8 mouse cellular contexts compared by ENCODE assay signal in genomic region chr6:142414597-142414996, GRCm38 (mm10). TPM values are rescaled to one million over a fixed set of nuclear protein-coding genes. Genes with fewer than 3 reads are reported as not detected.
A peak's percentile ranks its signal among the peaks of the same experiment; 100 is the strongest.
DNase-seq lines count a peak whose midpoint lies in the region; ATAC-seq lines count a peak whose summit lies in the region.

No protein-coding gene starts in this region.

- H3K27ac ChIP-seq in heart, embryonic 12.5 days (ENCODE audit: poor library complexity, severe bottlenecking) = no peak overlapping the region
- H3K27ac ChIP-seq in embryonic facial prominence, embryonic 11.5 days (replicated peaks; ENCODE audit: low read depth, low read length) = no peak overlapping the region
- H3K27ac ChIP-seq in intestine, embryonic 16.5 days (ENCODE audit: low read length) = no peak overlapping the region
- H3K27ac ChIP-seq in neural tube, embryonic 11.5 days (ENCODE audit: low read depth, low read length) = no peak overlapping the region

- no peak overlapping the region; the same call in 1 of the 2 replicates for H3K9ac ChIP-seq in heart, embryonic 12.5 days
- H3K9ac ChIP-seq in embryonic facial prominence, embryonic 11.5 days (replicated peaks; ENCODE audit: low read length) = peak overlapping the region; percentile 29; the same call in 1 of the 2 replicates
- no peak overlapping the region for H3K9ac ChIP-seq in intestine, embryonic 16.5 days (ENCODE audit: low read depth, low read length)
- H3K9ac ChIP-seq in neural tube, embryonic 11.5 days (ENCODE audit: low read length) = peak overlapping the region; percentile 6; the same call in 1 of the 2 replicates

- H3K4me3 ChIP-seq in heart, embryonic 12.5 days = peak overlapping the region; percentile 39
- H3K4me3 ChIP-seq in embryonic facial prominence, embryonic 11.5 days (ENCODE audit: low read depth, low read length) = peak overlapping the region; percentile 29
- H3K4me3 ChIP-seq in intestine, embryonic 16.5 days (ENCODE audit: low read length) = peak overlapping the region; percentile 33
- peak overlapping the region; percentile 20 for H3K4me3 ChIP-seq in neural tube, embryonic 11.5 days (ENCODE audit: low read depth, low read length)

- H3K4me1 ChIP-seq in heart, embryonic 12.5 days (replicated peaks) = peaks cover 7% of the 10 kb centered on the region; the same call in 1 of the 2 replicates
- H3K4me1 ChIP-seq in embryonic facial prominence, embryonic 11.5 days (ENCODE audit: control insufficient read depth, insufficient read depth, low read length) = no peaks in the 10 kb centered on the region
- H3K4me1 ChIP-seq in intestine, embryonic 16.5 days (ENCODE audit: control insufficient read depth, insufficient read depth, low read length) = 0 out of 2 replicates have a peak, but pooled peaks cover 3% of the 10 kb centered on the region
- H3K4me1 ChIP-seq in neural tube, embryonic 11.5 days (ENCODE audit: control insufficient read depth, insufficient read depth, low read length) = no peaks in the 10 kb centered on the region

- 1% methylated on average over 24 of the region's 24 CpGs for WGBS in heart, embryonic 12.5 days
- under 1% methylated on average over 24 of the region's 24 CpGs for WGBS in embryonic facial prominence, embryonic 11.5 days
- WGBS in intestine, embryonic 16.5 days = 2% methylated on average over 24 of the region's 24 CpGs
- WGBS in neural tube, embryonic 11.5 days = 1% methylated on average over 23 of the region's 24 CpGs

- DNase-seq in heart, postnatal 25 days (ENCODE audit: low spot score) = no peak
- DNase-seq in embryonic facial prominence, embryonic 11.5 days (ENCODE audit: low spot score) = no peak
- no peak for DNase-seq in neural tube, embryonic 11.5 days (ENCODE audit: low spot score)
- no peak for DNase-seq in left cerebral cortex, adult 8-10 months (ENCODE audit: low spot score in 2 of 2)
- no peak for DNase-seq in frontal cortex, adult 2 months (ENCODE audit: extremely low spot score in 1 of 2, low spot score in 1 of 2)

- H3K4me2 ChIP-seq in heart, embryonic 12.5 days = peak overlapping the region; percentile 67
- peak overlapping the region; percentile 49 for H3K4me2 ChIP-seq in embryonic facial prominence, embryonic 11.5 days (ENCODE audit: low read depth, low read length)
- peak overlapping the region; percentile 52 for H3K4me2 ChIP-seq in intestine, embryonic 16.5 days (ENCODE audit: low read depth, low read length)
- H3K4me2 ChIP-seq in neural tube, embryonic 11.5 days (ENCODE audit: low read depth) = peak overlapping the region; percentile 46

- intact Hi-C loops in heart, postnatal 25 days (cut with DNase I) = no loop called here

- H3K9me3 ChIP-seq in heart, embryonic 12.5 days (replicated peaks) = no peaks in the 10 kb centered on the region
- H3K9me3 ChIP-seq in embryonic facial prominence, embryonic 11.5 days (replicated peaks; ENCODE audit: control insufficient read depth, low read length) = no peaks in the 10 kb centered on the region
- H3K9me3 ChIP-seq in intestine, embryonic 16.5 days (ENCODE audit: control insufficient read depth, low read length) = no peaks in the 10 kb centered on the region
- H3K9me3 ChIP-seq in neural tube, embryonic 11.5 days (ENCODE audit: control insufficient read depth, low read length) = no peaks in the 10 kb centered on the region

- 0 out of 2 replicates have a peak, but pooled peaks cover 2% of the 10 kb centered on the region for H3K36me3 ChIP-seq in heart, embryonic 12.5 days
- no peaks in the 10 kb centered on the region for H3K36me3 ChIP-seq in embryonic facial prominence, embryonic 11.5 days (replicated peaks; ENCODE audit: control insufficient read depth, insufficient read depth, low read depth, low read length)
- H3K36me3 ChIP-seq in intestine, embryonic 16.5 days (ENCODE audit: control insufficient read depth, insufficient read depth, low read length) = no peaks in the 10 kb centered on the region
- H3K36me3 ChIP-seq in neural tube, embryonic 11.5 days (ENCODE audit: control insufficient read depth, insufficient read depth, low read length) = no peaks in the 10 kb centered on the region

- ATAC-seq in heart, embryonic 12.5 days (ENCODE audit: insufficient number of reproducible peaks, low FRiP score) = no peak
- ATAC-seq in embryonic facial prominence, embryonic 11.5 days (replicated peaks; ENCODE audit: insufficient number of reproducible peaks, low FRiP score, low TSS enrichment, low read depth) = peak; percentile 59; the same call in 1 of the 2 replicates
- no peak for ATAC-seq in intestine, embryonic 16.5 days
- ATAC-seq in neural tube, embryonic 11.5 days (ENCODE audit: insufficient read depth, low FRiP score, low TSS enrichment) = peak; percentile 38
- ATAC-seq in monocyte, adult 5-6 weeks (replicated peaks; ENCODE audit: insufficient number of reproducible peaks, low FRiP score, low TSS enrichment, poor library complexity, severe bottlenecking) = no peak

- H3K27me3 ChIP-seq in heart, embryonic 12.5 days (replicated peaks) = peaks cover 34% of the 10 kb centered on the region
- H3K27me3 ChIP-seq in embryonic facial prominence, embryonic 11.5 days (ENCODE audit: control insufficient read depth, insufficient read depth, low read length) = peaks cover 4% of the 10 kb centered on the region; the same call in 1 of the 2 replicates
- peaks cover 13% of the 10 kb centered on the region; the same call in 1 of the 2 replicates for H3K27me3 ChIP-seq in intestine, embryonic 16.5 days (replicated peaks; ENCODE audit: control insufficient read depth, insufficient read depth, low read length)
- peaks cover 12% of the 10 kb centered on the region for H3K27me3 ChIP-seq in neural tube, embryonic 11.5 days (ENCODE audit: control insufficient read depth, insufficient read depth, low read length)

RNA-seq across cellular contexts. Expression of gene Spx, which starts 1.4 kb away (rescaled TPM):
- 0.64 and 0.71 TPM in 2 replicates for polyA plus RNA-seq in heart, embryonic 12.5 days (2016; fragmentation: Nextera tagmentation; extraction: Ambion mirVana)
- not detected for total RNA-seq in heart, postnatal 25 days (2021)
- polyA plus RNA-seq in embryonic facial prominence, embryonic 11.5 days (2014; fragmentation: Nextera tagmentation; extraction: Ambion mirVana) = 0.59 and 0.78 TPM in 2 replicates
- 0.18 and 0.40 TPM in 2 replicates for polyA plus RNA-seq in intestine, embryonic 16.5 days (2015; fragmentation: Nextera tagmentation; extraction: Ambion mirVana)
- 0.56 and 0.78 TPM in 2 replicates for polyA plus RNA-seq in neural tube, embryonic 11.5 days (2014; fragmentation: Nextera tagmentation; extraction: Ambion mirVana)
- 1 to 10 TPM in 3 of 4 experiments, under 1 TPM in 1; 0.44 to 2.1 (median 1.4) TPM for total RNA-seq in left cerebral cortex, adult 8-10 months (2022)
- polyA plus RNA-seq in frontal cortex, adult 2 months (2012; rRNA removed) = 9.3 and 10.8 TPM in 2 replicates
- total RNA-seq in monocyte, adult 5-6 weeks (2017) = 0.58 TPM in 1 of 3 replicates, not detected in the others

RNA-seq across cellular contexts. Expression of gene Golt1b, which starts 27.6 kb away (rescaled TPM):
- 89.9 and 91.5 TPM in 2 replicates for polyA plus RNA-seq in heart, embryonic 12.5 days (2016; fragmentation: Nextera tagmentation; extraction: Ambion mirVana)
- total RNA-seq in heart, postnatal 25 days (2021) = 10 to 100 TPM; 15.2 to 21.6 TPM
- 136 and 144 TPM in 2 replicates for polyA plus RNA-seq in embryonic facial prominence, embryonic 11.5 days (2014; fragmentation: Nextera tagmentation; extraction: Ambion mirVana)
- polyA plus RNA-seq in intestine, embryonic 16.5 days (2015; fragmentation: Nextera tagmentation; extraction: Ambion mirVana) = 55.9 and 59.3 TPM in 2 replicates
- polyA plus RNA-seq in neural tube, embryonic 11.5 days (2014; fragmentation: Nextera tagmentation; extraction: Ambion mirVana) = 120 and 122 TPM in 2 replicates
- 10 to 100 TPM; 31.1 to 33.6 (median 33.3) TPM for total RNA-seq in left cerebral cortex, adult 8-10 months (2022)
- polyA plus RNA-seq in frontal cortex, adult 2 months (2012; rRNA removed) = 24.7 and 25.3 TPM in 2 replicates
- 18.7 to 31.3 TPM (median 30.3 TPM) in 3 replicates for total RNA-seq in monocyte, adult 5-6 weeks (2017)

RNA-seq across cellular contexts. Expression of gene Recql, which starts 27.7 kb away (rescaled TPM):
- 24.0 and 24.1 TPM in 2 replicates for polyA plus RNA-seq in heart, embryonic 12.5 days (2016; fragmentation: Nextera tagmentation; extraction: Ambion mirVana)
- total RNA-seq in heart, postnatal 25 days (2021) = 1 to 10 TPM; 6.8 to 9.0 TPM
- polyA plus RNA-seq in embryonic facial prominence, embryonic 11.5 days (2014; fragmentation: Nextera tagmentation; extraction: Ambion mirVana) = 37.3 TPM in 2 replicates
- polyA plus RNA-seq in intestine, embryonic 16.5 days (2015; fragmentation: Nextera tagmentation; extraction: Ambion mirVana) = 16.6 and 18.0 TPM in 2 replicates
- 37.6 and 37.9 TPM in 2 replicates for polyA plus RNA-seq in neural tube, embryonic 11.5 days (2014; fragmentation: Nextera tagmentation; extraction: Ambion mirVana)
- total RNA-seq in left cerebral cortex, adult 8-10 months (2022) = 10 to 100 TPM; 18.4 to 30.5 (median 22.4) TPM
- polyA plus RNA-seq in frontal cortex, adult 2 months (2012; rRNA removed) = 14.6 and 15.2 TPM in 2 replicates
- total RNA-seq in monocyte, adult 5-6 weeks (2017) = 52.8 to 60.8 TPM (median 54.6 TPM) in 3 replicates

RNA-seq across cellular contexts. Expression of gene Gys2, which starts 58.3 kb away (rescaled TPM):
- 0.40 TPM in 1 of 2 replicates, not detected in the other for polyA plus RNA-seq in heart, embryonic 12.5 days (2016; fragmentation: Nextera tagmentation; extraction: Ambion mirVana)
- total RNA-seq in heart, postnatal 25 days (2021) = under 1 TPM in 1 of 2 experiments, not detected in 1; 0.08 TPM
- polyA plus RNA-seq in embryonic facial prominence, embryonic 11.5 days (2014; fragmentation: Nextera tagmentation; extraction: Ambion mirVana) = not detected in 2 replicates
- polyA plus RNA-seq in intestine, embryonic 16.5 days (2015; fragmentation: Nextera tagmentation; extraction: Ambion mirVana) = 0.69 and 1.7 TPM in 2 replicates
- not detected in 2 replicates for polyA plus RNA-seq in neural tube, embryonic 11.5 days (2014; fragmentation: Nextera tagmentation; extraction: Ambion mirVana)
- not detected for total RNA-seq in left cerebral cortex, adult 8-10 months (2022)
- polyA plus RNA-seq in frontal cortex, adult 2 months (2012; rRNA removed) = 0.06 and 0.08 TPM in 2 replicates
- total RNA-seq in monocyte, adult 5-6 weeks (2017) = not detected in 3 replicates

Comparison
In these comparisons a context has a peak if more than half of its experiments do, and no peak if none do; other contexts are left out.
1. ATAC-seq: peak in embryonic facial prominence, embryonic 11.5 days (single experiment) and neural tube, embryonic 11.5 days (single experiment); none in heart, embryonic 12.5 days (single experiment), intestine, embryonic 16.5 days (single experiment) and monocyte, adult 5-6 weeks (single experiment).
2. H3K9ac ChIP-seq: peak in embryonic facial prominence, embryonic 11.5 days (single experiment) and neural tube, embryonic 11.5 days (single experiment); none in heart, embryonic 12.5 days (single experiment) and intestine, embryonic 16.5 days (single experiment).
3. Peak in every context shown above with its lines, with median percentiles within 50 percentile points of each other: H3K4me2 ChIP-seq and H3K4me3 ChIP-seq.